Mouse (Mus musculus) forebrain, embryonic 15.5 days (tissue): ENCODE data around the gene Cpm. TPM values are rescaled to one million over a fixed set of nuclear protein-coding genes. Genes with fewer than 3 reads are reported as not detected.
"Not testable (repeated sequence)": the region's sequence is repeated elsewhere in the genome, so short reads cannot be mapped to it uniquely, and the experiment has no call there.

ENCODE experiments used
- ATAC-seq: fragments of 200-750 bp; cut with Nextera tagmentation; replicated peaks from 2 replicates; pipeline ENCODE4 v1.8.0; 2017; ENCODE audit warnings: mild to moderate bottlenecking, moderate TSS enrichment, moderate library complexity
- H3K27ac ChIP-seq: fragments of 300-500 bp; sonication (generic); replicated peaks from 2 replicates; pipeline ENCODE4 v1.5.1; 2015; ENCODE audit warnings: mild to moderate bottlenecking, inconsistent platforms
- H3K27me3 ChIP-seq: fragments of 300-500 bp; sonication (generic); 2 replicates; pipeline ENCODE4 v1.6.1; 2015; ENCODE audit warnings: inconsistent platforms
- H3K36me3 ChIP-seq: fragments of 300-500 bp; sonication (generic); 2 replicates; pipeline ENCODE4 v1.6.1; 2015; ENCODE audit warnings: mild to moderate bottlenecking, inconsistent platforms
- H3K4me1 ChIP-seq: fragments of 300-500 bp; sonication (generic); 2 replicates; pipeline ENCODE4 v1.6.1; 2015; ENCODE audit warnings: inconsistent platforms
- H3K4me2 ChIP-seq: fragments of 300-500 bp; sonication (generic); replicated peaks from 2 replicates; pipeline ENCODE4 v1.6.1; 2015; ENCODE audit warnings: mild to moderate bottlenecking, inconsistent platforms
- H3K4me3 ChIP-seq: fragments of 300-500 bp; sonication (generic); 2 replicates; pipeline ENCODE4 v1.5.1; 2015; ENCODE audit warnings: mild to moderate bottlenecking, inconsistent platforms
- H3K9ac ChIP-seq: fragments of 300-500 bp; sonication (generic); replicated peaks from 2 replicates; pipeline ENCODE4 v1.6.1; 2015; ENCODE audit warnings: mild to moderate bottlenecking, inconsistent platforms
- H3K9me3 ChIP-seq: fragments of 300-500 bp; sonication (generic); 2 replicates; pipeline ENCODE4 v1.6.1; 2016; ENCODE audit warnings: inconsistent platforms
- WGBS: fragments of 180-500 bp; shearing (Covaris S2); methylation state at CpG from one replicate; pipeline ENCODE4 v1.1.7; 2015; ENCODE audit warnings: mixed read lengths; 5-methylcytosine and 5-hydroxymethylcytosine counted together
- polyA plus RNA-seq: library from polyadenylated mRNA; unstranded; fragments of >200 nt; fragmentation: Nextera tagmentation; extraction: Ambion mirVana; gene quantifications from 2 replicates; pipeline ENCODE4 v1.2.1, GENCODE M21; 2015

Gene Cpm
- polyA plus RNA-seq, 1 experiment from 2014 or later: 4.0 TPM

DNA sequence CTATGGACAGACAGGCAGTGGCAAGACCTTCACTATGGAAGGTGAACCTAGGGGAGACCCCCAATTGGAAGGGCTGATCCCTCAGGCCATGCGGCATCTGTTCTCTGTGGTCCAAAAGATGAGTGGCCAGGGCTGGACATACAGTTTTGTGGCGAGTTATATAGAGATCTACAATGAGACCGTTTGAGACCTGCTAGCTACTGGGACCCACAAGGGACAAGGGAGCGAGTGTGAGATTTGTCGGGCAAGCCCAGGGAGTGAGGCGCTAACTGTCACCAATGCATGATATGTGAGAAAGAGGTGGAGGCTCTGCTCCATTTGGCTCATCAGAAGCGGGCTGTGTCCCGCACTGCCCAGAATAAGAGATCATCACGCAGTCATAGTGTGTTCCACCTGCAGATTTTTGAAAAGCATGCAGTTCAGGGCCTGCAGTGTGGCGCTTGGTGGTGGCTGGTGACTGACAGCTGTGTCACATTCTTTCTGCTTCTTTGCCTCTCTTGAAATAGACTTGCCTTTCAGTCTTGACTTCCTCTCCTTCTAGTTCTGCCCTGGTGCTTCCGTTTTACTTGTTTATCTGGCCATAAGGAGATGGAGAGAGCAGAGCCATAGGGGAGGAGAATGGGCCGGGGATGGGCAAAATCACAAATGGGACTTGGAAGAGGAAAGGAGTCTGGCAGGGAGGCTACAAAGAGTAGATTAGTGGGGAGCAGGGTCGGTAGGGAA lies 33.7 kb upstream of the Cpm start:
- Histone ChIP-seq H3K9me3 (no peaks in the 10 kb centered on the region), H3K4me1 (no peaks in the 10 kb centered on the region), H3K27ac (no peak overlapping the region), H3K27me3 (no peaks in the 10 kb centered on the region), H3K4me2 (no peak overlapping the region), H3K36me3 (no peaks in the 10 kb centered on the region), H3K9ac (no peak overlapping the region), H3K4me3 (no peak overlapping the region)
- WGBS: 80% methylated on average over 13 of the region's 13 CpGs
- ATAC-seq: no peak

DNA sequence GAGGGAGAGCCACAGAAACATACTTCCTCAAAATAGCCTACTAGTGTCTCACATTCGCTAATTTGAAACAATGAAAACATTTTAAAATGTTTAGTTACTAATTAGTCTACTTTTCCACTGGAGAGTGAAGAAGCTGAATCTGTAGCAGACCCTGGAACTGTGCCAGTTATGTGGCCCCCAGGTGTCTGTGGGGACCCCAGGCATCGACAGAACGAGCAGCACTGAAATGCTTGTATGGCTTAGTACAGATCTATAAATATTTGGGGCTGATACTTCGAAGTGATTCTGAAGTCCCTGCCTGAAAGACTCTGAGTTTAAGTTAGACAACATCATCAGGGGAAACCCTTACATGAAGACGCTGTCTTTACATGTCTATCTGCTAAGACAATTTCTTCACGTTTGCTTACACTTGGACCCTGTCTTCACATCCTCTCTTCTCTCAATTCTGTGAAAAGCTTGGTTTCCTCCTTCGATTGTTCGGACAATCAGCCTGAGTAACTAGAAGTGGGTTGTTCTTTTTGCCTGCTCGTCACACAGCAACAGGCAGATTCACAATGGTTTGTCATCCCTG lies 33.0 kb upstream of the Cpm start:
- no peaks in the 10 kb centered on the region for H3K36me3 ChIP-seq
- no peaks in the 10 kb centered on the region for H3K9me3 ChIP-seq
- ATAC-seq: no peak
- H3K27me3 ChIP-seq: no peaks in the 10 kb centered on the region
- WGBS: 84% methylated on average over 9 of the region's 9 CpGs
- no peak overlapping the region for H3K27ac ChIP-seq
- H3K4me2 ChIP-seq: no peak overlapping the region
- H3K4me3 ChIP-seq: no peak overlapping the region
- H3K9ac ChIP-seq: no peak overlapping the region
- H3K4me1 ChIP-seq: no peaks in the 10 kb centered on the region

DNA sequence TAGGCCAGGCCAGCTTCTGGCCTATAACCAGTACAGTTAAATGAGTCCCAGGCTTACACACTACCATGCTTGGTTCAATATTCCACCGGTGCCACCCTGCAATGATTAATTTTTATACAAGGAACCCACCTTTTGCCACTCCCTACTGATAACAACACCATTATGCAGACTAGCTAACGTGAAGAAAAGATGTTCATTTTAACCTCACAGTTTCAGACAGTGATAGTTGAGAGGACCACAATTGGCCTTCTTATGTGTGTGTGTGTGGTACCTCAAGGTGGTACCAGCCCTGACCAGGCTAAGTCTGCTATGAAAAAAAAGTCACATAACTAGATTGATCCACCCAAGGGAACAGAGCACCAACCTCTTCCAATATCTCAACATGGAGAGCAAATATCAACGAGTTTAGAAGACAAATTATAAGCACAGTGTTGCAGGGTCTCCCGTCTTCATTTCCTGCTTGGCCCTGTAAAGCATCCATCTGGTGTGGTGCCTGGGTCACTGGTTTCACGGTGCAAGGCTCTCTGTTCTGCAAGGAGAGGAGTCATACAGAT lies 32.5 kb upstream of the Cpm start:
- no peak overlapping the region for H3K4me3 ChIP-seq
- WGBS: 86% methylated on average over 5 of the region's 5 CpGs
- no peak overlapping the region for H3K9ac ChIP-seq
- no peaks in the 10 kb centered on the region for H3K9me3 ChIP-seq
- no peaks in the 10 kb centered on the region for H3K4me1 ChIP-seq
- no peak for ATAC-seq
- no peak overlapping the region for H3K4me2 ChIP-seq
- no peak overlapping the region for H3K27ac ChIP-seq
- no peaks in the 10 kb centered on the region for H3K27me3 ChIP-seq
- H3K36me3 ChIP-seq: no peaks in the 10 kb centered on the region

DNA sequence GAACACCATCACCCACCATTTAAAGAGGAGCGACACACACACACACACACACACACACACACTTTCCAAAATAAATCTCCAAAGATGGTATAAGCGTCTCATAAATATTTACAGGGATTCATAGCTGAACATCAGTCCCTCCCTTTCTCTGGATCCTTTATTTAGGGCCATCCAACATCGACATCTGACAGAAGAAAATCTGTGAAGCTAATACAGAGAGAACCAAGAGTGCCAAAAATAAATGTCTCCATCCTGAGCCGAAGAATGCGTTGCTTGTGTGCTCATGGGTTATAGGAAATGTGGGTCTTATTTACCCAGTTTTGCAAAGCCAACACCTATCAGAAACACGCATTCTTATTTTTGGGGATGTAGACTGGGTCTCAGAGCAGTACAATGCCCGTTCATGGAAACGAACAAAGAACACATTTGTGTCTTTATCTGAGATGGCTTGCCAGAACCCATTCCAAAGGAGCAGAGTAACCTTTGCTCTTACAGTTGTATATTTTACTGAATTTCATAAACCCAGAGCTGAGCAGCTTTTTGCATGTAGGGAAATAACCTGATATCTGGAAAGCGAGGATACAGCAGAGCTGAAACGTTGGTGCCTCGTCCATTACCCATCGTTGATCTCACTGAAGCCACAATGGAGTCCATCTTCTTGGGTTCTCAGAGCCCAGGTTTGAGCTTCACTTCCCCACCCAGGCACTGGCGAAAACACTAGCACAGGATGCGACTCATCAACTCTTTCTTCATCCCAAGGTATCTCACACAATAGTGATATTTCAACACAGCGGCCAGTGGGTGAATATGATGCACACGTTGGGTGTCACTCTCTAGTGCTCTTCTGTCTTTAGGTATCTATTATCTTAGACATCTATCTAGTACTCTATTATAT lies 31.7 kb upstream of the Cpm start:
- H3K9me3 ChIP-seq, H3K4me1 ChIP-seq, ATAC-seq, H3K9ac ChIP-seq, H3K36me3 ChIP-seq, H3K4me3 ChIP-seq, H3K27me3 ChIP-seq, H3K27ac ChIP-seq, H3K4me2 ChIP-seq: not testable (repeated sequence)
- 94% methylated on average over 16 of the region's 16 CpGs for WGBS

DNA sequence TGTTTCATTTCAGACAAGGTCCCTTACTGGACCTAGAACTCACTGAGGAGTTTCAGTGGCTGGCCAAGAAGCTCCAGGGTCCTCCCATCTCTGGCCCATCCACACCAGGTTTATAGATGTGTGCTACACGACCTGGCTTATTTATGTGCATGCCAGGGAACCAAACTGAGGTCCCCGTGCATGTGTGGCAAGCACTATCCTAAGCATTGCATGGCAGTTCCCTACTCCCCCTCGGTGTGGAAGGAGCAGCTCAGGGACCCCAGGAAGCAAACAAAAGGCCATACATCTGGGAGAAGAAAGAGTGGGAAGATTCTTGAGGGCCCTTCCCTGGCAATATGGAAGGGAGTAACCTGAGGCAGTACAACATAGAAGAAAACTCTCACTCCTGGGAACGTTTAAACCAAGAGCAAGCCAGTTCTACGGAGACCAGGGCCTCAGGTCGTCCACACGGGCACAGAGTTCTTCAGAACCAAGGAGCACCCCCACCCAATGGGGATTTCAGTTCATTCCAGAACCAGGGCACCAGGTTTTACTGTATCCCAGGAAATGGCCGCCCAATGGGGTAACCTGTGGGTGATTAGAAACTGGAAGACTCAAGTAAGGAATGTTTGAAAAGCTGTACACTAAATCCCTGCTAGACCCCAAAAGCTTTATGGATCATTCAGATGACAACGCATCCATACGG lies 30.9 kb upstream of the Cpm start:
- no peak for ATAC-seq
- H3K9me3 ChIP-seq: no peaks in the 10 kb centered on the region
- no peaks in the 10 kb centered on the region for H3K36me3 ChIP-seq
- no peaks in the 10 kb centered on the region for H3K27me3 ChIP-seq
- H3K4me1 ChIP-seq: no peaks in the 10 kb centered on the region
- no peak overlapping the region for H3K4me3 ChIP-seq
- no peak overlapping the region for H3K9ac ChIP-seq
- 89% methylated on average over 10 of the region's 10 CpGs for whole genome bisulfite sequencing
- no peak overlapping the region for H3K4me2 ChIP-seq
- H3K27ac ChIP-seq: no peak overlapping the region

DNA sequence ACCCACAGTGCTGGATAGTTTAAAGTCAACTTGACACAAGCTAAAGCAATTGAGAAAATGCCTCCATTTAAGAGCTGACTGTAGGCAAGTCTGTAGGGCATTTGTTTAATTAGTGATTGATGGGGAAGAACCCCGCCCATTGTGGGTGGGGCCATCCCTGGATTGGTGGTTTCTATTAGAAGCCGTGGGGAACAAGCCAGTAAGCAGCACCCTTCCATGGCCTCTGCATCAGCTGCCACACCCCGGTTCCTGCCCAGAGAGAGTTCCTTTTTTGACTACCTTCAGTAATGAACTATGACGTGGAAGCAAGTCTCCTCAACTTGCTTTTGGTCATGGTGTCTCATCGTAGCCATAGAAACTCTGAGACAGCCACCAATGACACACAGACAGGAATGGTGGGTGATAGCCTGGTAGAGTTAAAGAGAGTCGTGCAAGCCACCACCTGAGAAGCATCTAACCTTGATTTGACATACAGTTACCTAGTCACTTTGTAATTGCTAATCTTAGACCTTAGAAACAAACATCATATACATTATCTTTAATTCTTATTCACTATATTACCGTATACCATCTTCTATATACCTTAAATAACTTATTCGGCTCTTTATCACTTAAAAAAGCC lies 30.2 kb upstream of the Cpm start:
- H3K4me1 ChIP-seq, H3K4me3 ChIP-seq, H3K36me3 ChIP-seq, H3K9me3 ChIP-seq, H3K4me2 ChIP-seq, H3K27me3 ChIP-seq, H3K27ac ChIP-seq, ATAC-seq, H3K9ac ChIP-seq: not testable (repeated sequence)
- 88% methylated on average over 8 of the region's 8 CpGs for WGBS

DNA sequence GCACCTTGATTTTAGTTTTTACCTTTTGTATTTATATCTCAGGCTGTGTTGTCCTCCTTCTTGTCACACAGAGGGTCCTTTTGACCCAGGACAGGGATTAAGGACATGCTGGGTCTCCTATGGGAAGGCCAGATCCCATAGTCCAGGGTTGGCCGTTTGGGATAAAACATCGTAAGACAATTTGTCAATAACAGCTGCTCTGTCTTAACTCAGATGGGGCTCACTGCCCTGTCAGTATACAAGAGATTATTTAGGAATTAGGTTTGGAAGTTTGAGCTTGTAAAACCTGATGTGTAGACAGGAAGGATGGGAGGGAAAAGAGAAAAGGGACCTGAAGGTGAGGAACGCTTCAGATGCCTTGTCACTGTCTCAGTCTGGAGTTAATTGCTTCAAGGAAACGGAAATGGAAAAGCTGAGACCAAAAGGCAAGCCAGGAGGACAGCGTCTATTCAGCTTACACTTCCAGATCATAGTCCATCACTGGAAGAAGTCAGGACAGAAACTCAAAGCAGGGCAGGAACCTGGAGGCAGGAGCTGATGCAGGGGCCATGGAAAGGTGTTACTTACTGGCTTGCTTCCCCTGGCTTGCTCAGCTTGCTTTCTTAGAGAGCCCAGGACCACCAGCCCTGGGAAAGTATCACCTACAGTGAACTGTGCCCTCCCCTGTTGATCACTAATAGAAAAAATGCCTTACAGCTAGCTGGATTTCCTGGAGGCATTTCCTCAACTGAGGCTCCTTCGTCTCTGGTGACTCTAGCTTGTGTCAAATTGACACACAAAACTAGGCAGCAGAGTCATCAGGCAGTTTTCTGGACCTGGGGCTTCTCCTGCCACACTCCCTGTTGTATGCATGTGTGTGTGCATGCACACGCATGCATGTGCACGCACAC lies 27.9 kb upstream of the Cpm start:
- Histone ChIP-seq H3K4me1 (no peaks in the 10 kb centered on the region), H3K36me3 (no peaks in the 10 kb centered on the region), H3K9ac (no peak overlapping the region), H3K9me3 (no peaks in the 10 kb centered on the region), H3K4me3 (no peak overlapping the region), H3K4me2 (no peak overlapping the region), H3K27ac (no peak overlapping the region), H3K27me3 (no peaks in the 10 kb centered on the region)
- ATAC-seq: no peak
- WGBS: 85% methylated on average over 8 of the region's 8 CpGs

DNA sequence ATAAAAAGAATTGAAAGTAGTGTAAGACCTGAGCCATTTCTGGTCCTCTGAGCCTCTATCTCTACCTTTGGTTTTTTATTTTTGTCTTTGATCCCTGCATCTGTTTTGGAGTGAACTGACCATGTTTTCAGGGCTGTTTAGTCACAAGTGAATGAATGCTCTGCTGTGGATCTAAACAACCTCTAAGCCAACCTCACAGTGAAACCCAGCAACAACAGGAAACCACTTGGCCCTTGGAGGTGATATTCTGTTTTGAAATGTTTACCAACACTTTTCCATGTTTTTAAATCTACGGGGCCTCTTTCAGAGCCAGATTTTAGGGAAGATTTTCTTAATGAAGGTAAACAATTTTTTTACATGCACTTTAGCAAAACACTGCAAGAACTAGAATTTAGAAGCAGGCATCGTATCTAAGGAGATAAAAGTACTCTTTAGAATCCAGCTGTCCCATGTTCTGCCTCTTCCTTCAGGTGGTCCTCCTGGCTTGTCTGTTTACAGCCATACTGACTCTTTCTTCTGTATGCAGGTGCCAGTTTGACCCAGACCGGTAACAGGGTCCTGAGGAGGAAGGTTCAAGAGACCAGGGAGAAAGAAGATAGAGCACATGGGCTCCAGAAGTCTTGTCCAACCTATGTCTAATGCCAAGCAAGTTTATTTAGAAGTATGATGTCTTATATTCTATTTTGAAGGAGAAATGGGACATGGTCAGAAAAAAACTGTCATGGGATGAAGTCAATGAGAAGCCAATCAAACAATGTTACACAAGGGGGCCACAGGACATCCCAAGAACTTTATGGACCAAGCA lies 26.8 kb upstream of the Cpm start:
- ATAC-seq: no peak
- Histone ChIP-seq H3K4me1 (no peaks in the 10 kb centered on the region), H3K36me3 (no peaks in the 10 kb centered on the region), H3K27ac (no peak overlapping the region), H3K9ac (no peak overlapping the region), H3K9me3 (no peaks in the 10 kb centered on the region), H3K27me3 (no peaks in the 10 kb centered on the region), H3K4me2 (no peak overlapping the region), H3K4me3 (no peak overlapping the region)
- 93% methylated on average over 3 of the region's 3 CpGs for WGBS

DNA sequence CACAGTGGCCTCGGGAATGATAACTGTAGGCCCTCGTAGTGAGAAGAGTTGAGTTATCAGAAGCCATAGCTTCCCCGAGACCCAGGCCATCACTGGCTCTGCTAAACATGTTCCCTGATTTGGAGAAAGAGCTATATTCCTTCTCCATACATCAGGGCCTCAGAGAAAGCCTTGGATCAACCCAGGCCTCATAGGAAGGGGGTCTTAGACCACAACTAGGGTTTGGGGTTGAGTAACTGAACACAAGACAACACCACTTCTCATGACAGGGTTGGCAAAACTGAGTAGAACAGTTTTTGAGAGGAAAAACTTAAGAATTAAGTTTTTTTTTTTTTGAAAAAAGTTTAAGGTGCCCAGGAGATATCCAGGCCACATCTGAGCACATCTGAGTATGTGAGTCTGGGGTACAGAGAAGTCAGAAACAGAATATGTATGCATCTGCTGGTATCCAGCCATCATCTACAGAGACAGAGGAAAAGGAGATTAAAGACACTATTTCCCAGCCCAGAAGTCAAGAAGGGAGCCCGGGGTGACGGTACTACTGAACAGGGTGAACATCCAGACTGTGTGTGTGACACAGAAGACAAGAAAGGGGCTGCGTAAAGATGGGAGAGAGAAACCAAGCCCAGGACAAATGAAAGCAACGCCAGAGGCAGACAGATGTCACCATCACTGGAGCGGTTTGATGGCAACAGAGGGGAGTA lies 26.0 kb upstream of the Cpm start:
- Histone ChIP-seq H3K27ac (no peak overlapping the region), H3K4me1 (no peaks in the 10 kb centered on the region), H3K9ac (no peak overlapping the region), H3K36me3 (no peaks in the 10 kb centered on the region), H3K4me3 (no peak overlapping the region), H3K9me3 (no peaks in the 10 kb centered on the region), H3K27me3 (no peaks in the 10 kb centered on the region), H3K4me2 (no peak overlapping the region)
- ATAC-seq: no peak
- 89% methylated on average over 8 of the region's 8 CpGs for WGBS
